Mouse (Mus musculus): Measurements from ENCODE around the gene Magi1.

DNA sequence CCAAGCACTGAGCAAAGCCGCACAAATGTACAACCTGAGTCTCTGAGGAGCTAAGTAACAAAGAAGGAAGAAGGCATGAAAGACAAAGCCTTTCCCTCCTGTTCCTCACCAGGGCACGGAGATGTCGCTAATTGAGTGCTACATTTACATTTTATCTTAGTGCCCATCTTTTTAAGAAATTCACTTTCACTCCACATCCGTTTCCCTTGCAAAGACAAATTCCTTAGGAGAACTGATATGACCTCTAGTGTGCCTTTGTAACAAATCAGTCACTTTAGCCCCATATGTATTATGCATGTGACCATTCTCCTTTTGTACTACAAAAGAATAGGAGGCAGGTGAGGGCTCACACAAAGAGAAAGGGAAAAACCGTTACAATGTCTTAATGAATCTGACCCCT lies 360.4 kb downstream of the Magi1 start:
- TF ChIP-seq CTCF (IDR thresholded peaks at IDR 0.05; ENCODE audit: borderline replicate concordance, control insufficient read depth, extremely low read depth, insufficient read depth, low read length, poor library complexity), result no peak
- no peak for TF ChIP-seq POLR2A (IDR thresholded peaks at IDR 0.05; ENCODE audit: control insufficient read depth, extremely low read depth, insufficient read depth, low read length, poor library complexity)

Measured in thymus, adult 2 months (tissue).